Mouse (Mus musculus) heart, postnatal 36 days (tissue): ENCODE results near the gene Gtf2ird1. TPM values are rescaled to one million over a fixed set of nuclear protein-coding genes. Genes with fewer than 3 reads are reported as not detected.
"Not testable (repeated sequence)": the region's sequence is repeated elsewhere in the genome, so short reads cannot be mapped to it uniquely, and the experiment has no call there.

Source experiments
- DNase-seq, 2 experiments: peaks; one replicate each; pipeline ENCODE4 v3.0.0; 2021 to 2022
- intact Hi-C: fragments of 180-260 bp; cut with DNase I; formaldehyde crosslinking; loops from one replicate; pipeline ENCODE4 v1.15.1; 2025
- total RNA-seq, 2 experiments: library from RNA; stranded (reverse); gene quantifications; 2 replicates each; pipeline ENCODE4 v1.2.3; 2021

The Gtf2ird1 gene
- total RNA-seq: 10 to 100 TPM; 23.4 to 26.9 TPM

DNA sequence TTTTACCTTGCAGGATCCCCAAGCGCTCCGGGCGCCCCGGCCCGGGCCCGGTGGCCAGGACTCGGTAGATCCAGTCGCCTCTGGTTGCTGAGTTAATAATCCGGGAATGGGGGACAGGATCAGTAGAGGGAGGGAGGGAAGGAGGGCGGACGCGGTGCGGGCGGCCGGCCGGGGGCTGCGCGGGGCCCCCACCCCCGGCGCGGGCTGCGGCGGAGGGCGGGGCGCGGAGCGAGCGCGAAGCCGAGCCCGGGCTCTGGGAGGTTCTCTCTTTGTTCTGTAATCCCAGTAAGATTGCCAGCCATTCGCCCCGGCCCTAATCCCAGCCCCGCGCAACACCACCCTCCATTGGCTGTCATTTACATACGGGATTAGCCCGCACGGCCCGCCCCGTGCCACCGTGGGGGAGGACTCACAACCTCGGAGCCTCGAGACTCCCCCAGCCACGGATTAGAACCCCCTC, at the start of gene Gtf2ird1:
Gene Gtf2ird1, minus strand, starts transcription at position 214 of the 460 bp plus-strand sequence.
- intact Hi-C loops: no loop called here
- DNase-seq: peak; percentile 65 to 69

DNA sequence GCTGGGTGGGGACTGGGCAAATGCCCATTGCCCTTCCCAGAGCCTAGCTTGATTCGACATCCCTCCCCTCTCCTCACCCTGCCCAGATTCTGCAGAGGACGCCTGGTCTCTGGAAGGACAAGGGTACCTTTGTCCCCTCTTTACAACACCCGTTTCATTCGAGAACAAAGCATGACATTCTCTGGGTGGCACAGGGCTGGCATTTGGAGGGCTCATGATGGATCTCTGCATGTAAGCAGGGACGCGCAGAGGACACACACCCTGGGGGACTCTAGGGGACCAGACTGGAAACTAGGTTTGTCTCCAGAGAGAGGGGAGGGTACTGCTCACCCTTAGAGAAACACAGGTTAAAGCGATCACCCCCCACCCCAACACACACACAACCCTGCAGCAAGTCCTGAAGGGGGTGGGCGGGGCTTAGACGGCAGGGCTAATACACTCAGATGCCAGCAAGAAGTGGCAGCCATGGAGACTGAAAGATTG, 49.3 kb upstream of the Gtf2ird1 start:
- DNase-seq: no peak
- intact Hi-C loops: loop anchor here (2.0 to 5.0 kb wide), 3 partner anchors 13 to 396 kb away; no protein-coding TSS in a partner anchor

DNA sequence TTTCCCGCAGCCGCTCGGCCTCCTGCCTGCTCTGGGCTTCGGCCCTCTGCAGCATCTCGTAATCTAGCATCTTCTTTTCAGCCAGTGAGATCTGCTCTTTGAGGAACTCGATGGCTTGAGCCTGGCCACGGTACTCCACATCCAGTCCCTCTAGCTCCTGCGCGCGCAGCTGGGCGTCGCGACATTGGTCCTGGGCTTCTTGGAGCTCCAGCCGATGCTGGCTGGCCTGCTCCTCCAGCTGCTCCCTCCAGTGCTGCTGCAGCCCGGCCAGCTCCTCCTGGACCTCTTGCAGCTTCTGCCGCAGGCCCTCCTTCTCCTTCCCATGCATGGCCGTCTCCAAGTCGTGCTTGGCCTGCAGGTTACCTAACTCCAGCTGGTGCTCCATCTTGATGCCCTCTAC, 46.1 kb upstream of the Gtf2ird1 start:
- intact Hi-C loops: no loop called here
- no peak for DNase-seq

DNA sequence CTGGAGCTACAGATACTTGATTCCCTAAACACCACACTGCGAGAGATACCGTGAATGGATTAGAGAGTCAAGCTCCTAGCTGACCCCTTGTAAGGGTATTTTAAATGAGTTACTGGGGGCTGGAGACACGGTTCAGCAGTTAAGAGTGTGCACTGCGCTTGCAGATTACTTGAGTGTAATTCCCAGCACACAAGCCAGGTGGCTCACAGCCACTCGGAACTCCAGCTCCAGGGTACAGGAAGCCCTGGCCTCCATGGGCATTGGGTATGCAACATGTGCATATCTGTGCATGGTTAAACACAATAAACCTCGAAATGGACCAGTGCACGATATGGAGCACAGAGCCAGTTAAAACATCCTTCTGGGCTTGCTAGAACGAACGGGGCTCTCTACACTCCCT, 44.9 kb upstream of the Gtf2ird1 start:
- intact Hi-C loops: loop anchor here (2.0 kb wide), 1 partner anchor 79 kb away; the partner anchor contains the start of gene Rfc2
- DNase-seq: no peak

DNA sequence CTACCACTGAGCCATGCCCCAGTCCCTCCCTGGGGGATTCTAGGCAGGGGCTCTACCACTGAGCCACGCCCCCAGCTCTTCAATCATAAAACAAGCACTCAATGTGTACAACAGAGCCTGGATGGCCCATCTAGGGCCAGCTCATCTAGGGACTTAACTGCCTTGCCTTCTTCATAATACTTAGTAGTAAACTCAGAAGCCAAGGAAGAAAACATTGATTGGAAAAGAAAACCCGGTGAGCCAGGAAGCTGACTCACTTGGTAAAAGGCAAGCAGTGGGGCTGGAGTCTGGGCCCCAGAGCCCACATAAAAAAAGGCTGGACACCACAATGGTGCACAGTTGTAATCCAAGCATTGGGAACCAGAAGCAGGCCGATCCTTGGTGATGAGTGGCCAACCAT, 44.2 kb upstream of the Gtf2ird1 start:
- intact Hi-C loops: loop anchor here (2.0 kb wide), 1 partner anchor 80 kb away; the partner anchor contains the start of gene Rfc2
- DNase-seq: no peak

DNA sequence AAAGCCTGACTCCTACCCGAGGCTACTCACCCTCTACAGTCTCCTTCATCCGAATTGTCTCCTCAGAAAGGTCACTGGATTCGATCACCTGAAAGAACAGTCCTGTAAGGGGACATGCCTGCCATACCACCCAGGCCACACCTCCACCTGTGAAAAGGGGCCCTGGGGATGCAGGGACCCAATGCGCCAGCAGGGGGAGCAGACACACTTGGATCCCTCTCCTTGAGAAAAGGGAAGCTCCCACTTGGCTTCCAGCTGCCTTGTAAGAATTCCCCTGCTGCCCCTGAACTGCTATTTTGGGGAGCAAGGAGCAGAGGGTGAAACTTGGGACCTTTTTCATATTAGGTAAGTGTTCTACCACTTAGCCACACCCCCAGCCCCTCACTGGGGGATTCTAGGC, 43.5 kb upstream of the Gtf2ird1 start:
- peak; percentile 50 to 69 for DNase-seq
- intact Hi-C loops: loop anchor here (2.0 kb wide), 1 partner anchor 81 kb away; the partner anchor contains the start of gene Rfc2

DNA sequence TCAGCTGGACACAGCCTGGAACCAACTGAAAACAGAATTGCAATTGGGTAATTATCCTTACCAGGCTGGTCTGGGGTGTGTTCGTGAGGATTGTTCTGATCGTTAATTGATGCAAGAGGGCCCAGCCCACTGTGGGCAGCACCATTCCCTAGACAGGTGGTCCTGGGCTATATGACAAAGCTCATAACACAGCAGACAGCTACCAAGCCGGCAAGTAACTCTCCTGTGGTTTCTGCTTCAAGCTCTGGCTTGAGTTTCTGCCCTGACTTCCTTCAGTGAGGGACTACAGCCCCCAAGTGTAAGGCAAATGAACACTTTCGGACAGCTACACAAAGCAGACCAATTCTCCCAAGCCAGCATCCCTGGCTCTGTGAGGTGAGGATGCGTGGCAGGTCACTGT, 40.5 kb upstream of the Gtf2ird1 start:
- DNase-seq: no peak

DNA sequence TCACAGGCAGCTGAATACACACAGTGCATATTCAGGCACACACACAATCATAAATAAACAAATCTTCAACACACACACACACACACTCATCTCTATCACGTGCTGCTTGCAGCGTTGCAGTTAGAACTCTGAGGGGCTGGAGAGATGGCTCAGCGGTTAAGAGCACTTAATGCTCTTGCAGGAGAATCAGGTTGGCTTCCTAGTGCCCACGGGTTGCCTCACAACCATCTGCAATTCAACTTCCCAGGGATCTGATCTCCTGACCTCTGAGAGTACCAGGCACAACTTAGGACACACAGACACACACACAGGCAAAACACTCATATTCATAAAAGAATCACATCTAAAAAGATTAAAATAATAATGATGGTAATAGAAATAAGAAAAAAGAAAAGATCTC, 39.3 kb upstream of the Gtf2ird1 start:
- no peak for DNase-seq
- intact Hi-C loops: loop anchor here (2.0 kb wide), 3 partner anchors 87 to 405 kb away; no protein-coding TSS in a partner anchor

More for the DNA sequence above, 40.5 kb upstream of the Gtf2ird1 start:
- intact Hi-C loops: no loop called here

DNA sequence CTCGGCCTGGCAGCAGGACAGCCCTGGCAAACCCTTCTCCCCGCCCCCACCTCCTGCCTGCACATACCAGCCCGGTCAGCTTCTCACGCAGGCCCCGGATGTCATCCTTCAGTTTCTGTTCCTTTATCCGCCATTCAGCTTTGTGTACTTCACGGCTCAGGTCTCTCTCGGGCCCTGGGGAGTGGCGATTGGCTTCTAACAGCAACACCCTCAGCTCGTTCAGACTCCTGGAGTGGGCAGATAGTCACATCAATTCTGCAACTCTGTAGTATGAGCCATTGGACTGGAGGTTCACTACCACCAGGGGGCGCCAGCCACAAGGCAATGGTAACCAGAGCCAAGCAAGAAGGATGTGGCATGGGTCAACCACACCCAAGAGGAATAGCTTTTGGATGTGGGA, 37.6 kb upstream of the Gtf2ird1 start:
- intact Hi-C loops: loop anchor here (2.0 kb wide), 3 partner anchors 89 to 407 kb away; no protein-coding TSS in a partner anchor
- DNase-seq: peak; percentile 88 to 94

DNA sequence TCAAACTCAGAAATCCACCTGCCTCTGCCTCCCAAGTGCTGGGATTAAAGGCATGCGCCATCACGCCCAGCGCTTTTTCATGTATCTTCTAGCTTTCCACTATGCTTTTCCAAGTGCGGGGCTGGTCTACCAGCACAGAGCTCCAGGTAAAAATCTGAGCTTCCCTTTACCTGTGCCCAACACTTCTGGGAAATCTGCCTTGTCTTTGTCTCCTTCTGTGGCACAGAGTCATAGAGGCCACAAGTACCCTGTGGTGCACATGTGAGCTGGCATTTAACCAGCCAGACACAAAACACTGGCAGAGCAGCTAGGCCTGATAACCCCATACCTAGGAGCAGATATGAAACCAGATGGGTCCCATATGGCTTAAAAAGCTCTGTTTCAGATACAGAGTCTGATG, 36.4 kb upstream of the Gtf2ird1 start:
- intact Hi-C loops: loop anchor here (1.0 kb wide), 1 partner anchor 211 kb away; no protein-coding TSS in a partner anchor
- no peak for DNase-seq

DNA sequence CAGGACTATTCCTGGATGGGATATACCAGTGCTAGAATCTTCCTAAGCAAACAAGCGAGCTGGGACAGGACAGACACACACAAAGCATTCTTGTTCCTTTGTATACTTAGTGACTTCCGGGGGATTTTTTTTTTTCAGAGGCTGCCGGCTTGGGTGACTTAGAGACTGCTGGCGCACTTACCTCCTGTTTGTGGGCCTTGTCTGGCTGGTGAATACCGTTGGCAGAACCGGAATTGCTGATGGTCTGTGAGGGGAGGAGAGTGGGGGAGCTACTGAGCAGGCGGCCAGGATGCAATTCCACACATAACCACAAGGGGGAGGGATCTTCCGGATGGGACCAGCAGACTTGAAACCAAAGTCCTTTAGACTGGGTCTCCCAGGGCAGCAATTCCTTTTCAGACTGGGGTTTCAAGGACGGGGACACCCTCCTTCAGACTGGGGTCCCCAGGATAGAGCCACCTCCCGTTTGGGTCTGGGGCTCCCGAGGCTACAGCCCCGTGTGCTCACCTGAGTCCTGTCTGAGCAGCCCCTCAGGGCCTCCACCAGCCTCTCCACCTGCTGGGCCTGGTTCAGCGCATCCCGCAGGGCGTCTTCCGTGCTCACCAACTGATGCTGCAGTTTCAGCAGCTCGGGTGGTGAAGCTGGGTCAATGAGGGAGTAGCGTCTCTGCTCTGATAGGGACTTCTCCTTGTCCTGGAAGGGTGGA, 35.3 kb upstream of the Gtf2ird1 start:
- intact Hi-C loops: loop anchor here (1.0 kb wide), 1 partner anchor 212 kb away; no protein-coding TSS in a partner anchor
- peak; percentile 81 to 84 for DNase-seq

DNA sequence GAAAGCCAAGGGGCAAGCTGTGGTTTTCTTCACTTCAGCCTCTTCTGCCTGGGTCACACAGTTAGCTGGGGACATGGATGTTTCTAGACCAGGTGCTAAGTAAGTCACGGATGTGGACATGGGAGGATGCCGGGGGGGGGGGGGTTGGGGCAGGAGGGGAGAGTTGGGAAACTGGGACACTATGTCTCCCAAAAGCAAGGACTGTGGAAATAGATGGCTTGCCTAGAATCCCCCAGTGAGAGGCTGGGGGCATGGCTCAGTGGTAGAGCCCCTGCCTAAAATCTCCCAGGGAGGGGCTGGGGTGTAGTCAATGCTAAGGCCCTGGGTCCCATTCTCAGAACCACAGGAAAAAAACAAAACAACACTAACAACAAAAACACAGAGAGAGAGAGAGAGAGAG, 34.7 kb upstream of the Gtf2ird1 start:
- intact Hi-C loops: no loop called here
- no peak for DNase-seq

DNA sequence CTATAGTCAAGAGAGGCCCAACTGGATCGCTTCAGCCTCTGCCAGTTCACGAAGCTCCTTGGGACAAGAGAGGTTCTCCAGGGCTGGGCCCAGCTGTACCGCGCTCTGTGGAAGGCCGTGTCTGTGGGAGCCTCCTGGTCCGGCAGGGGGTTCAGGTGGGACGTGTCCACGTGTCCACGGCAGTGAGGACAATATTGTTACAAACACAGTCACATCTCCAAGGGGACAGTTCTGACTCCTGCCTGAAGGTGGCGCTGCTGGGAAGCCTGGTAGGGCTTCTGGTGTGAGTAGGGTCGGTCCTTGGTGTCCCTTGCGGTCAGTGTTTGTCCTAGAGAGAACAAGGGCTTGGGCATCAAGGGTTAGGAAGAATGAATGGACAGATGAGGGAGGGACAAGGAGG, 33.9 kb upstream of the Gtf2ird1 start:
- peak in 1 of 2 experiments; percentile 37 for DNase-seq
- intact Hi-C loops: no loop called here

DNA sequence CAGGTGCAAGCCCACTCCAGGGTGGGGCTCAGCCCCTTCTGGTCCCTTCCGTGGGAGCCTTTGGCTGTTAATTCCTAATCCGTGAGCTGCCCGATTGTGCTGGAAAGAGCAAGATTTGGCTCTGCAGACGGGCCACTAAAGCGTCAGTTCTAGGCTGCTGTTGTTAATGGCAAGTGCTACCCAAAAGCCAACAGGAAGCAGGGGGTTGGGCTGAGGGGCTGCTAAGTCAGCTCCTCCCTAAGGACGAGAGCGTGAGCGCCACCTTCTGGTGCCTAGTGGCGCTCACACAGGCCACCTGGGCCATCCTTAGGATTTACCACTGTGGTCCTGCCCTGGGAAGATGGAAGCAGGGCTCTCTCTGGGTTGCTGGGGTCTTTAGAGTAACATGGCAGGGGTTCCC, 33.1 kb upstream of the Gtf2ird1 start:
- intact Hi-C loops: no loop called here
- peak in 1 of 2 experiments; percentile 48 for DNase-seq

DNA sequence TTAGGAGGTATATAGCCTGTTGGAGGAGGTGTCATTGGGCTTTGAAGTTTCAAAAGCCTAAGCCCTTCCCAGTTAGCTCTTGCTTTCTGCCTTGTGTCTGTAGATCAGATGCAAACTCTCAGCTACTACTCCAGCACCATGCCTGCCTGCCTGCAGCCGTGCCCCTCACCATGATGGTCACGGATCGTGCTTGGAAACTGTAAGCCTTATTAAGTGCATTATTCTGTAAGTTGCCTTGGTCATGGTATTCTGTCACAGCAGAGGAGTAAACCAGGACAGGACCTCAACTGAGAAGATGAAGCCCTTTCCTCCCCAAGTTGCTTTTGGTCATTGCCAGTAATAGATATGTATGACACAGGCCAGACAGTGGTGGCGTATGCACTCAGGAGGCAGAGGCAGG, 32.1 kb upstream of the Gtf2ird1 start:
- intact Hi-C loops: no loop called here
- DNase-seq: no peak

DNA sequence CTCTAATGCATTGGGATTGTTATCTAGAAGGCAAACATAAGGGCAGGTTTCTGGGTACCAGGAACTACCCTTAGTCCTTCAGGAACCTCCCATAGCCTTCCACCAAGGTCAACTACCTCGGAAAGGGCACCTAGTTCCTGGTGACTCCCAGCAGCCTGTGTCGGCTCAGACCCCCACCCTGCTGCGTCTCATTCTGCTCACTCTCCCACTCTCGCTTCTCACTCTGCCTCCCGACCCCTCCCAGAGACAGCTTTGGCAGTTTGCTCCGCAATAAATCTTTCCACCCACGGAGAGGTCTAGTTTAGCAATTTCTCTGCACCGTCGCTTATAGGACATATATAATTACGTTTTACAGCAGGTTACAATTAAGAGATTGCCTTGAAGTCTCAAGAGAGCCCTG, 31.5 kb upstream of the Gtf2ird1 start:
- DNase-seq: no peak

DNA sequence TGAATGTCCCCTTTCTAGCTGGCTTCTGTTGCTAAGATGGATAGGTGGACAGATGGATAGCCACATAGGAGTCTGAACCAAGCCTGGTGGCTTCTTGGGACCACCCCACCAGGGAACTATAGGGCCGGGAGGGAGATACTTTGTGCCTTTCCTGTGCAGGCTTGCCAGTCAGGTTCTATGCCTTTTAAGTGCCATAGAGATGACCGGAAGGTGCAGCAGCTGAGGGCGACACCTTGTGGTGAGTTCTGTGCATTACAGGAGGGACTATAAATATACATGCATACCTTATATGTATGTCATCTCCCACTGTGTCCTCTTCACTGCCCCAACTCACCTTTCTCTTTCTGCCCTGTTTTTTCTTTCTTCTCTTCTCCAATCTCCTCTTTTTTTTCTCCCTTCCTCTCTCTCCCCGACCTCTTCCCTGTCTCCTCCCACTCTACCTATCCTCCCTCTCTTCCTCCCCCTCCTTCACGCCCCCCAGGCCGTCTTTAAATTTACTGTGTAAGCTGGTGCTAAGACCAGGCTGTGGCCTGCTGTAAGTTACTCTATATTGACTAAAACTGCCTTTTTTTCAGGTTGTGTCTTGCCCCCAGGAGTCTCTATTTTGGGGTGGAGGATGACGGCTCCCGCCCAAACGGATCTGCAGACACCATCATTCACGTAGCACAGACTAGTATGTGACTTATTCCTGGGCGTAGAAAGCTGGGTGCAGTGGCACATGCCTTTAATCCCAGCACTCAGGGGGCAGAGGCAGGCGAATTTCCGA, 29.6 kb upstream of the Gtf2ird1 start:
- peak; percentile 70 to 76 for DNase-seq
- intact Hi-C loops: loop anchor here (1.0 to 2.0 kb wide), 3 partner anchors 101 to 305 kb away; no protein-coding TSS in a partner anchor

More for the DNA sequence above, 31.5 kb upstream of the Gtf2ird1 start:
- intact Hi-C loops: no loop called here

DNA sequence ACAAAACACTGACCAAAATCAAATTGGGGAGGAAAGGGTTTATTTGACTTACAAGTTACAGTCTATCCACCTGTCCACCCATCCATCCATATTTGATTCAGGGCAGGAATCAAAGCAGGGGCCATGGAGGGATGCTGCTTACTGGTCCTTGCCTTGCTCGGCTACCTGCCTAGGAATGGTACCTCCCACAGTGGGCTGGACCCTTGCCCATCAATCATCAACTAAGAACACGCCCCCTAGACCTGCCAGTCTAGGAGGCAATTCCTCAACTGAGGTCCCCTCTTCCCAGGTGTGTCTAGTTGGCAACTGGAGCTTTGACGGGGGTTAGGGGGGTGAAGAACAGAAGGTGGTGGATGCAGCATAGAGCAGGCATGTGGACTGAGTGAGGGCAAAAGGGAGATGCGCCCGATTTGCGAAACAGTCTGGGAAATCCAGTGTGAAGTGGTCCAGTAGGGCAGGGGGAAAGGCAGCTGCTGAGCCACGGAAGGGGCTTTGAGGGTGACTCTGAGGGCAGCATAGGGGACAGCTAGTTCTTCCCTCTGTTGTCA, 28.7 kb upstream of the Gtf2ird1 start:
- DNase-seq: no peak
- intact Hi-C loops: loop anchor here (2.0 kb wide), 1 partner anchor 304 kb away; no protein-coding TSS in a partner anchor

DNA sequence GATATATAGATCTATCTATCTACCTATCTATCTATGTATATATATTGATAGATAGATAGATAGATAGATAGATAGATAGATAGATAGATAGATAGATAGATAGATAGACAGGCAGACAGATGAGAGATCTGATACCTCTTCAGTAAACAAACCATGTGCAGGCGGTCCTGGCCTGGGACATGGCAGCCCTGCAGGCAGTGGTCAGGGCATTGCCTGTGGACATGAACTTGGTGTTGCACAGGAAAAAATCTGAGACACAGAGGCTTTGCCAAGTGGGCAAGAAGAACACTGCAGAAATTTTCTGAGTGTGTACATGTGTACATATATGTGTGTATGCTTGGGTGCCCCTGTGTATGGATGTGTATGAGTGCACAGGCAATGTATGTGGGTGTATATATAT, 26.8 kb upstream of the Gtf2ird1 start:
- intact Hi-C loops: no loop called here
- DNase-seq: no peak

DNA sequence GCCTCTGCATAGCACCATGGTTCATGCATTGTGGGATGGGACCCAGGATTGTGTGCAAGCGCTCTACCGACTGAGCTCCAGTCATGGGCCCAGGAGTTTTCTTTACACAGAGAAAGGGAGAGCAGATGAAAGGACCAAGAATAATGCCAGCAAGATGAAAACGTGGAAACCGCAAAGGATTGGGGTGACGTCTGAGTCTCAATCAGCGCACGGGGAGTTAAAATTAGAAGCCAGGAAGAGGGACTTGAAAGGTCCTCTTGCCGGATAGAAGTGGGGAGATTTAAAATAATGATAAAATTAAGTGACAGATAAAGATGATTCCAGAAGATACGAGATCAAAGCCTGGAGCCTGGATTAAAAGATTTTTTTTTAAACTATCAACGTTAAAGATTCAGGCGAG, 25.8 kb upstream of the Gtf2ird1 start:
- intact Hi-C loops: no loop called here
- no peak for DNase-seq

DNA sequence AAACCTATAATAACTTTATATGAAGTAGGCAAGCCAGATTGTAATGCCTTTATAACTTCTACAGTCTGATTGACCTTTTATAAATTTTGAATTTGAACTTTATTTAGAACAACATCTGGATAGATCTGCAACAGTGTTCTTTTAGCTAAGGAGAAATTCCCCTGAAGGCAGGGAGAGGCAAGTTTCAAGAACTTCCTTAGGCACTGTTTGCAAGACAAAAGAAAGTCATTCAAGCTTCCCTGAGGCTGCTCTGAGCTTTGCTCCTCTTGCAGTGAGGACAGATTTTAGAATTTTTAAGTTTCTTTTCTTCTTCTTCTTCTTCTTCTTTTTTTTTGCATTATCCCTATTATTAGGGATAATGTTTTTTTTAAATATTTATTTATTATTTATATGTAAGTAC, 22.4 kb upstream of the Gtf2ird1 start:
- DNase-seq, intact Hi-C loops: not testable (repeated sequence)
